Mouse (Mus musculus): ENCODE results near the gene Nras.

- no peak for TF ChIP-seq POLR2A (IDR thresholded peaks at IDR 0.05; ENCODE audit: low read depth, low read length)
- no peak for TF ChIP-seq CTCF (IDR thresholded peaks at IDR 0.05; ENCODE audit: extremely low read depth, insufficient read length, insufficient replicate concordance, low read depth, low read length)
Observed at GRCm38 (mm10) chr3:103075871-103076270, 17.8 kb downstream of the Nras start.

All from small intestine, adult 2 months (tissue).